Mouse (Mus musculus) midbrain, postnatal 0 days (tissue): ENCODE measurements around the gene Psmd2. TPM values are rescaled to one million over a fixed set of nuclear protein-coding genes. Genes with fewer than 3 reads are reported as not detected.

Source experiments
- ATAC-seq: fragments of 200-750 bp; cut with Nextera tagmentation; 2 replicates; pipeline ENCODE4 v1.8.0; 2017; ENCODE audit warnings: moderate number of reproducible peaks, mild to moderate bottlenecking, moderate TSS enrichment, moderate library complexity; ENCODE audit not compliant: low FRiP score
- DNase-seq: peaks from one replicate; pipeline ENCODE4 v3.0.0-alpha.2; 2015; ENCODE audit warnings: low spot score
- H3K27ac ChIP-seq: fragments of 300-500 bp; sonication (generic); 2 replicates; pipeline ENCODE4 v1.5.1; 2014; ENCODE audit warnings: low read depth, mild to moderate bottlenecking, low read length, mixed read lengths
- H3K27me3 ChIP-seq: fragments of 300-500 bp; sonication (generic); 2 replicates; pipeline ENCODE4 v1.6.1; 2014; ENCODE audit warnings: low read length, control low read depth, mixed read lengths; ENCODE audit not compliant: insufficient read depth
- H3K36me3 ChIP-seq: fragments of 300-500 bp; sonication (generic); 2 replicates; pipeline ENCODE4 v1.6.1; 2014; ENCODE audit warnings: low read length, control low read depth, mixed read lengths; ENCODE audit not compliant: insufficient read depth
- H3K4me1 ChIP-seq: fragments of 300-500 bp; sonication (generic); 2 replicates; pipeline ENCODE4 v1.6.1; 2014; ENCODE audit warnings: mild to moderate bottlenecking, control low read depth, antibody characterized with exemption, low read length, mixed read lengths; ENCODE audit not compliant: insufficient read depth
- H3K4me2 ChIP-seq: fragments of 300-500 bp; sonication (generic); 2 replicates; pipeline ENCODE4 v1.6.1; 2014; ENCODE audit warnings: low read depth, mild to moderate bottlenecking, low read length, mixed read lengths; ENCODE audit not compliant: poor library complexity, severe bottlenecking
- H3K4me3 ChIP-seq: fragments of 300-500 bp; sonication (generic); 2 replicates; pipeline ENCODE4 v1.5.1; 2014; ENCODE audit warnings: low read depth, mild to moderate bottlenecking, low read length, moderate library complexity
- H3K9ac ChIP-seq: fragments of 300-500 bp; sonication (generic); replicated peaks from 2 replicates; pipeline ENCODE4 v1.6.1; 2014; ENCODE audit warnings: mild to moderate bottlenecking, low read length, moderate library complexity, mixed read lengths; ENCODE audit not compliant: poor library complexity, severe bottlenecking
- H3K9me3 ChIP-seq: fragments of 300-500 bp; sonication (generic); 2 replicates; pipeline ENCODE4 v1.6.1; 2016; ENCODE audit warnings: low read length, control low read depth
- CTCF ChIP-seq: IDR thresholded peaks from 2 replicates; pipeline ENCODE4 v1.5.1; 2016; ENCODE audit warnings: antibody characterized with exemption, mild to moderate bottlenecking
- WGBS: fragments of 180-500 bp; shearing (Covaris S2); extraction: QIAGEN DNeasy Blood & Tissue Kit; methylation state at CpG from one replicate; pipeline ENCODE4 v1.1.7; 2014; 5-methylcytosine and 5-hydroxymethylcytosine counted together
- polyA plus RNA-seq: library from polyadenylated mRNA; unstranded; fragments of >200 nt; fragmentation: Nextera tagmentation; extraction: Ambion mirVana; gene quantifications from 2 replicates; pipeline ENCODE4 v1.2.1, GENCODE M21; 2015
- total RNA-seq: library from RNA; depleted of rRNA; stranded (reverse); fragments of >200 nt; gene quantifications from 2 replicates; pipeline ENCODE4 v1.2.3, GENCODE M21; 2014

Gene Psmd2
- total and polyA plus RNA-seq, 2 experiments from 2014 or later, result 201 to 316 TPM

DNA sequence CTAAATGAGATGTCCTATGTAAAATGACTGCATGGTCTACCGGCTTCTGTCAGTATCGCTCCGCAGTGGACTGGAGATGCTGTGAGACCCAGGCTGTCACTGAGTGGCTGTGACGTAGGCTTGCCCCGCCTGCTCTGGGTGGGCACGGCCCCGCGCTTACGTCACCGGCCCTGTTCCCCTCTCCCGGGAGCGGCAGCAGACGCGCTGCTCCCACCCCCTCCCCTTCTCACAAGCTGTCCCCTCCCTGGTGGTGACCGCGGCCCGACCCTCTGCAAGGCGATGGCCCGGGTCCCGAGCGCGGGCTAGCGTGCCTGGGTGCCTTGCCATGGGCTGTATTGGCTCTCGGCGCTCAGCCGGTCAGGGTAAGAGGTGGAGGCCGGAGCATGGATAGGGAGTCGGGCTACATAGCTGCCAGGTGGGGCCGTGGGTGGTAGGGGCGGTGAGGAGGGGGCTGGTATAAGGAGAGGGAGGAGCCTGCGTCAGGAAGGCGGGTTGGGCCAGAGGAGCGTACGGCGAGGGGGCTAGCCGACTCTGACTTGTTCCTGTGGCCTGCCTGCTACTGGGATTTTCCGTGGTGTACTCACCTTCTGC lies 41.8 kb downstream of the Psmd2 start, which contains the start of gene Fam131a:
Gene Fam131a (plus strand): TSS at position 131 of the 591 bp plus-strand sequence.
- H3K27ac ChIP-seq, result peak within 1 kb of the TSS; percentile 97
- peaks cover 12% of the 10 kb centered on the region; the same call in 1 of the 2 replicates for H3K4me1 ChIP-seq
- H3K27me3 ChIP-seq, result no peaks in the 10 kb centered on the region
- peak within 1 kb of the TSS; percentile 98 for H3K9ac ChIP-seq
- under 1% methylated on average over 35 of the region's 37 CpGs for WGBS
- no peaks in the 10 kb centered on the region for H3K9me3 ChIP-seq
- no peak for TF ChIP-seq CTCF
- H3K36me3 ChIP-seq, result peaks cover 26% of the 10 kb centered on the region
- peak within 1 kb of the TSS; percentile 83 for H3K4me2 ChIP-seq
- H3K4me3 ChIP-seq, result peak within 1 kb of the TSS; percentile 70
- ATAC-seq (peak; percentile 94), DNase-seq (peak; percentile 96)

DNA sequence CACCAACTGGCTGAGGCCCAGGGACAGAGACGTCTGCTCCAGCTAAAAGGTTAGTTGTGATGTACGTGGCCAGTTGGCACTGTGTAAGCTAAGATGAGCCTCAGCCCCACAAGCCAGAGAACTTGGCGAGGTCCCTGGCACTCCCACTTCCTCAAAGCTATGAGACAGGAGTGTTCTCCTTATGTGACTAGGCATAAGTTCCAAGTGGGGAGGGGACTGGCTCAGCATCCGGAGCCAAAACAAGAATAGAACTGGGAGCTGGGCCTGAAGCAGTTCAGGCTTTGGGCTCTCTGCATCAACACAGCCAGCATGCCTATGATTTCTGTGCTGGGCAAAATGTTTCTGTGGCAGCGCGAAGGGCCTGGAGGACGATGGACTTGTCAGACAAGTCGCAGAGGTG lies 43.3 kb downstream of the Psmd2 start:
- no peaks in the 10 kb centered on the region for H3K9me3 ChIP-seq
- H3K4me3 ChIP-seq, result no peak overlapping the region
- no peak for ATAC-seq
- peak overlapping the region; percentile 78; the same call in 1 of the 2 replicates for H3K4me2 ChIP-seq
- 0 out of 2 replicates have a peak overlapping the region, but pooled peaks have one; percentile 69 for H3K9ac ChIP-seq
- peaks cover 12% of the 10 kb centered on the region; the same call in 1 of the 2 replicates for H3K4me1 ChIP-seq
- WGBS, result 66% methylated on average over 8 of the region's 8 CpGs
- TF ChIP-seq CTCF, result no peak
- peaks cover 24% of the 10 kb centered on the region for H3K36me3 ChIP-seq
- DNase-seq, result no peak
- H3K27me3 ChIP-seq, result no peaks in the 10 kb centered on the region
- no peak overlapping the region for H3K27ac ChIP-seq

DNA sequence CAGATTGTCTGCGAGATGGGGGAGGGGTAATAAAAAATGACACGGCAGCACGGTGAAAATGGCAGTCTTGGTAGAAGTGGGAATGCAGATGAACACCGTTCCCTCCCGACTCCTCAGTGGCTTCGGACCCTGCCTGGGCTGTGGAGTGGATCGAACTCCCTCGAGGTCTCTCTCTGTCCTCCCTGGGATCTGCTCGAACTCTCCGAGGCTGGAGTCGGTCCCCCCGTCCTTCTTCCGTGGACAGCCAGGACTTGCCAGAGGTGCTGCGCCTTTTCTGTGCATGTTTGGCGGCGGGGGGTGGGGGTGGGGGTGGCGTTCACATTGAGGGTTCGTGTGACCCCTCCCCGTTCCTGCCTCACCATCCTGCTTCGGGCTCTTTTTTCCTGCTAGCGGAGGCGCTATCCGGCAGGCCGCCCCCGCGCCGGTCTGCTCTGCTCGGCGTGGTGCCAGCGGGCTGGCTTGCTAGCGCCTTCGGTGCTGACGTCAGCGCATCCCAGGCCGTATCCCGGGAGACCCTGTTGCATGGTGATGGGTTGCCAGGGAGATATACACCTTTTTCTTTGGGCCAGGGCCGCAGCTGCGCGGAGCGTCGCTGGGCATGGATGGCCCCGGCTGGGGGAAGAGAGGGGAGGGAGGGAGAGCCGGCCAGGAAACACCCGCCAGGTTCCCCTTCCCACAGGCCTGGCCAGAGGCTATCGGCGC lies 44.3 kb downstream of the Psmd2 start:
- H3K9me3 ChIP-seq, result no peaks in the 10 kb centered on the region
- no peak for TF ChIP-seq CTCF
- DNase-seq (peak; percentile 96), ATAC-seq (peak; percentile 82)
- peak overlapping the region; percentile 80 for H3K27ac ChIP-seq
- 1% methylated on average over 44 of the region's 46 CpGs for WGBS
- peak overlapping the region; percentile 78 for H3K4me2 ChIP-seq
- peak overlapping the region; percentile 46 for H3K4me3 ChIP-seq
- no peaks in the 10 kb centered on the region for H3K27me3 ChIP-seq
- peak overlapping the region; percentile 69 for H3K9ac ChIP-seq
- peaks cover 12% of the 10 kb centered on the region; the same call in 1 of the 2 replicates for H3K4me1 ChIP-seq
- H3K36me3 ChIP-seq, result peaks cover 24% of the 10 kb centered on the region

DNA sequence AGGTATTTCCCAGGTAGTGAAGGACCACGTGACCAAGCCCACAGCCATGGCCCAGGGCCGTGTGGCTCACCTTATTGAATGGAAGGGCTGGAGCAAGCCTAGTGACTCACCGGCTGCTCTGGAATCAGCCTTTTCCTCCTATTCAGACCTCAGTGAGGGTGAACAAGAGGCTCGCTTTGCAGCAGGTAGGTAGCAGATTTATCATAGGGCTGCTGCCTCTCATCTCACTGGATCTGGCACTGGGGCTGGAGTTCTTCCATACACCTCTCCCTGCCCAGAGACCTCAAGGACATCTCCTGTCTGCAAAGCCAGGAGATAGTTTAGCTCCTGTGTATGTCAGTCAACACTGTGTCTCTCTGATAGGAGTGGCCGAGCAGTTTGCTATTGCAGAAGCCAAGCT lies 47.8 kb downstream of the Psmd2 start:
- 82% methylated on average over 5 of the region's 5 CpGs for WGBS
- Histone ChIP-seq H3K4me1 (peaks cover 17% of the 10 kb centered on the region), H3K9me3 (no peaks in the 10 kb centered on the region), H3K27me3 (no peaks in the 10 kb centered on the region), H3K4me2 (no peak overlapping the region), H3K27ac (no peak overlapping the region), H3K36me3 (peaks cover 25% of the 10 kb centered on the region), H3K4me3 (no peak overlapping the region), H3K9ac (no peak overlapping the region)
- no peak for TF ChIP-seq CTCF
- DNase-seq (no peak), ATAC-seq (no peak)

DNA sequence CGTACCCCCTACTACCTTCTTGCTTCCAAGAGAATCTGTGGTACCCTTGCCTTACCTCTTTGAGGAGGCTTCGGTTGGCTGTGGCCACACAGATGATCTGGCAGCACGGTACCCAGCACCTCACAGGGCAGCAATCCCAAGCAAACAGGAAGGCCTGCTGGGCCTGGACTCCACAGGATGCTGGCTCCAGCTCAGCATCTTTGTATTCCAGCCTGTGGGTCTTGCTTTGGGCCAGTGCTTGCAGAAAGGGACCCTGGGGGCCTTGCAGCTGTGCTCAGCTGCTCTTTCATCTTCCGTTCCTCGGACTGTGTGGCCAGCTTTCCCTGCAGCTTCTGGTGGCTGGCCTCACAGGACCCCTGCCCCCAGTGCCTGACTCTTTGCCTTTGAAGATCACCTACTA lies 48.6 kb downstream of the Psmd2 start:
- peaks cover 25% of the 10 kb centered on the region for H3K36me3 ChIP-seq
- H3K9me3 ChIP-seq, result no peaks in the 10 kb centered on the region
- no peak overlapping the region for H3K4me3 ChIP-seq
- no peak overlapping the region for H3K9ac ChIP-seq
- H3K27ac ChIP-seq, result no peak overlapping the region
- H3K4me1 ChIP-seq, result peaks cover 12% of the 10 kb centered on the region; the same call in 1 of the 2 replicates
- DNase-seq (no peak), ATAC-seq (no peak)
- WGBS, result 28% methylated on average over 5 of the region's 5 CpGs
- H3K4me2 ChIP-seq, result no peak overlapping the region
- H3K27me3 ChIP-seq, result no peaks in the 10 kb centered on the region
- no peak for TF ChIP-seq CTCF

DNA sequence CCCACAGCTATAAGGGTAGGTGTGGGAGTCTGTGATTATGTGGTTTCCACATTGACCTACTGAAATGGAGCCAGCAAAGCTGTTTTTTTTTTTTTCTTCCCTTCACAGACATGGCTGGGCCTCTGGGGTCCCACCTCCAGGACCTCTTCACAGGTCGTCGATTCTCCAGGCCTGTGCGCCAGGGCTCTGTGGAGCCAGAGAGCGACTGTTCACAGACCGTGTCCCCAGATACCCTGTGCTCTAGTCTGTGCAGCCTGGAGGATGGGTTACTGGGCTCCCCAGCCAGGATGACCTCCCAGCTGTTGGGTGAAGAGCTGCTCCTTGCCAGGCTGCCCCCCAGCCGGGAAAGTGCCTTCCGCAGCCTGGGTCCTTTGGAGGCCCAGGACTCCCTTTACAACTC lies 49.9 kb downstream of the Psmd2 start:
- no peak for ATAC-seq
- Histone ChIP-seq H3K9ac (0 out of 2 replicates have a peak overlapping the region, but pooled peaks have one; percentile 33), H3K4me2 (no peak overlapping the region), H3K4me3 (no peak overlapping the region), H3K27me3 (no peaks in the 10 kb centered on the region), H3K9me3 (no peaks in the 10 kb centered on the region), H3K36me3 (peaks cover 25% of the 10 kb centered on the region), H3K27ac (no peak overlapping the region), H3K4me1 (peaks cover 5% of the 10 kb centered on the region; the same call in 1 of the 2 replicates)
- 41% methylated on average over 7 of the region's 7 CpGs for WGBS
- no peak for TF ChIP-seq CTCF
- DNase-seq, result no peak
